Mouse (Mus musculus): ENCODE measurements around the gene Srgap1. TPM values are rescaled to one million over a fixed set of nuclear protein-coding genes. Genes with fewer than 3 reads are reported as not detected.

Gene Srgap1
- total RNA-seq, 2 experiments from 2014 or later = 4.3 to 7.7 TPM

DNA sequence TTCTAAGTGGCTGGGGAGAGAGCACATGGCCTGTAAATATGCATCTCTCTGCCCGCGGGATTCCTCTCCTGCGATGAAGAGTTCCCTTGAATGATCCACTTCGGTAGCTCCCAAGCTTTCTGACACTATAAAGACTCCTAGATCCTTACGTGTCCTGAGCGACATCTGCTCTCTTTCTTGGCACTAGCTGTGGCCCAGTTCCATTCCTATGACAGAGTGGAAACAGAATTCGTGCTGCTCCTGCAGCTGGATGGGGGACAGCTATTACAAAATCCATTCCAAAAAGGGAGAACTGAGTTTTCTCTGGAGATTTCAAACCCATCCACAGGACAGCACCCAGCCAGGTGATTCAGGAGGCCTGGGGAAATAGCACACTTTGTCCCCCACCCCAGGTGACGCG lies 285.0 kb downstream of the Srgap1 start:
- DNase-seq = no peak

DNA sequence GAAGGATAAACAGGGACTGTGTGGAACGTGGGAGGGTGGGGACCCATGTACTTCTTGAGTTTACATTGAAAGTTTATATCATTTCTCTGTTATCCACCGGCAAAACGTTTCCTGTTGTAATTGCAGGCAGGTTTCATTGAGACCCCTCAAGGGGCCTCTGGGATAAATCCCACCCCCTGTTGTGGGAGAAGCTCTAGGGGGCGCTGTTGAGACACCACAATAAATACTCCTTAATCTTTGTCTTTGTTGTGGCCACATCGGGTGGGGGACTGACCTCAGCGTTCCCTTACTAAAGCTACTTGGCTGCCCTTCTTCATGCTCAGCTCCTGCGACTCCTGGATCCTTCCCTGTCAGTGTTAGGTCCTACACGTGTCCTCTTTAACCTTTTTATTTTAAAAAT lies 288.0 kb downstream of the Srgap1 start:
- no peak for DNase-seq

DNA sequence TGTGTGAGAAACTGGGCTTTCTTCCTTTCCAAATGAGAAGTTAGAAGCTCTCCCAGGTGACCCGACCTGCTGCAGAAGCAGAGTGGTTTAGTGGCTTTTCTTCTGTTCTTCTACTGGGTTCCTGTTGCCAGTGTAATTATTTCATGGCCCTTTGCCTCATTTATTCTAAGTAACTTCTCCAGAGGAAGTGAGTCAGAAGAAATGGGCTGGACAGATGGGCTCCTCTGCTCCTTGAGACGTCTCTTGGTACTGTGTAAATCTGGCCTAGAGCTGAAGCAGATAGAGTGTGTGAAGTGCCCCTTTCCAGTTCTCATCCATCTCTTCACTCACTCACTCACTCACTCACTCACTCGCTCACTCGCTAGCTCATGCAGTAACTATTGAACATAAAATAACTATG lies 290.4 kb downstream of the Srgap1 start:
- no peak for DNase-seq

DNA sequence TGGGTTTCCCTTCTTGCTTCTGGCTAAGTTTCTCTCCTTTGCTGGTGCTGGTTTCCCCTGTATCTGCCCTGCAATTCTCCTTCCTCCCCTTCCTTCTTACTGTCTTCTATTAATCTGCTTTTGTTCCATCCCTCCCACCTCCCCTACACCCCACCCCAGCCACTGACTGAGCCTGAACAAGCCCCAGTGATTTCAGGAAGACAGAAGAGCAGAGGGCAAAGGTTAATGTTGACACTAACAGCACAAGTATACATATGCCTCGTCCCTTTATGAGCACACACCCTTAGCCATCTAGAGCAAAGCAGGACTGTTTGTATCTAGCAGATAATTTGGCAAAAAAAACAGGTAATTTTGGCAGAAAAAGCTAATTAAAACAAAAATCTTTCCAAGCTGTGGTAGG lies 291.3 kb downstream of the Srgap1 start:
- DNase-seq = no peak

DNA sequence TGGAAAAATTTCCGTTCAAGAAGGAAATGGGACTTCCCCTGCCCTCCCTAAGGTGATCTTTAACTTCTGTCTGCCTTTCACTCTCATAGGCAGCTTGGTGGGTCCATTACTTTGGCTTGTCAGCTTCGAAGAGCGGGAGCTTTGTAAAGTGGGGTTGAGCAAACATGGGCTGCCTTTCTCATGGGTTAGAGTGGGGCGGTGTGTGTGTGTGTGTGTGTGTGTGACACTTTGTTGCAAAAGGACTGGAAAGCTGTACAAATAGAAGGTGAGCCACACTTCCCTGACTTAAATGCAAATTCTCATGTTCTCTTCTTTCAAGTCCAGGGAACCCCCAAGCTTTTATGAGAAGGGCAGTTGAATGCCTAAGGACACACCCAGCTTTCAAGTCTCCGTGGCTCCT lies 292.9 kb downstream of the Srgap1 start:
- DNase-seq = no peak

DNA sequence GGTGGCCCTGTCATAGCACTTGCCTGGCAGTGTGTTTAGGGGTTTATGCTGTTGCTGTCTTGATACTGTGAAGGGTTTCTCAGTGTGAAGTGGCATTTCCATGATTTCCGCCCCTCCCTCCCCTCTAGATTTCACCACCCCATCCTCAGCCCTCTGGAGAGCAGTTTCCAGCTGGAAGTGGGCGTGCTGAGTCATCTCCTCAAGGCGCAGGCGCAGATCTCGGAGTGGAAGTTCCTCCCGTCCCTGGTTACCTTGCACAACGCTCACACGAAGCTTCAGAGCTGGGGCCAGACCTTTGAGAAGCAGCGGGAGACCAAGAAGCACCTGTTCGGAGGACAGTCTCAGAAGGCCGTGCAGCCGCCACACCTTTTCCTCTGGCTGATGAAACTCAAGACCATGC lies 296.9 kb downstream of the Srgap1 start:
- DNase-seq = no peak

DNA sequence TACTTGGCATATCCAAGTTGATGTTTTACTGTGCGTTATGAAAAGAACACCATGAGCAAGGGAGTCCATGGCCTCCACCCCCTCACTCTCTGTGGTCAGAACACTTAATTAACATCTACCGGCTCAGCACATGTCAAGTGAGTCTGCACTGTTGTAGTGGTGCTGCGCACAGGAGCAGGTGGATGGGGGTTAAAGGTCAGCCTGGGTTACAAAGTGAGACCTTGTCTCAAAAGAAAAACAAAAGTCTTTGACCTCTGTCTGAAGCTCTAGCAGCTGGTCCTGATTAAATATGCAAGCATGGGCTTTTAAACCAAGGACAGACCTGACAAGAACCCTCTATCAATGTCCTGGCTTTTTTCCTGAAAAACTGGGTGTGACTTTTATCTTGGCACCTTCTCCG lies 304.8 kb downstream of the Srgap1 start:
- no peak for DNase-seq

DNA sequence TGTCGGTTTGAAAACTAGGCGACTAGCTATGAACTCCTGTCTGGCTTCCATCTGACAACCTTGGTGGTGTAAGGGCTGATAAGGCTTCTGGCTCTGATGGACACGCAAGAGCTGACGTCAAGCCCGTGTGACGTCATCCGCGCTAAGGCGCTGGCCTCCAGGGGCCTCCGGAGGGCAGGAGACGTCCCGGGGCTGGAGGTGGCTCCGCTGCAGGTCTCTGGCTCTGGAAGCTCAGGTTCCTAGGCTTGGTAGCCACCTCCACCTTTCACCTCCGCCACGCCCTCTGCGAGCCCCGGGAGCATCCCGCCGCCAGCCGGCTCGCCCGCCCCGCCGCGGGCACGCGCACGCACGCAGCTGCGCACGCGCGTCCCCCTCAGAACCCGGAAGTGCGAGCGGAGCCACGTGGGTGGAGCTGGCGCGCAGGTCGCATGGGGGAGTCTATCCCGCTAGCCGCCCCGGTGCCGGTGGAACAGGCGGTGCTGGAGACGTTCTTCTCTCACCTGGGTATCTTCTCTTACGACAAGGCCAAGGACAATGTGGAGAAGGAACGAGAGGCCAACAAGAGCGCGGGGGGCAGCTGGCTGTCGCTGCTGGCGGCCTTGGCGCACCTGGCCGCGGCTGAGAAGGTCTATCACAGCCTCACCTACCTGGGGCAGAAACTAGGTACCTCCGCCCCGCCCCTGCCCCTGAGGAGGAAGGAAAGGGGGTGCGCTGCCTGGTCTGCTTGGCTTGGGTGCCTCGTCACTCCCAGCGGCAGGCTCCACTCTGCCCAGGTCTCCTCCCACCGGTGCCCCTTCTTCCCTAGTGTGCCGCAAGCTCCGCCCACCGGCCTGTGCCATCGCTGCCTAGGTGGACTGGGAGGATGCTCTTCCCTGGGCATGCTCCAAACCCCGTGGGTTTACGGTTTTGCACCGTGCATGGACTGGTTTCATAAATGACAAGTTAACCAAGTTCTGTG lies 307.3 kb downstream of the Srgap1 start, which contains the start of gene BC048403:
Gene BC048403, plus strand, starts transcription at position 390 of the 958 bp plus-strand sequence.
- DNase-seq = peak; percentile 89

DNA sequence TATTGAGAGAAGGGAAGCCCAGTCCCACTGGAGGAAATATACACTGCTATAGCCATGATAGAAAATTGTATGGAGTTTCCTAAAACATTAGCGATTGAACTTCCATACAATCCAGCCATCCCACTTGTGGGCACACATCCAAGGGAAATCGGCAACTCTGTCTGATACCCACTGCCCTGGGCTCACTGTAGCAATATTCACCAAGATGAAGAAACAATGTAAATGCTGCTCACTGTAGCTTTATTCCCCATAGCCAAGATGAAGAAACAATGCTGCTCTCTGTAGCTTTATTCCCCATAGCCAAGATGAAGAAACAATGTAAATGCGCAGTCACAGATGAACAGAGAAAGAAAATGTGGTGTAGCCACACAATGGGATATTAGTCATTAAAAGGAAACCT lies 309.9 kb downstream of the Srgap1 start:
- no peak for DNase-seq

DNA sequence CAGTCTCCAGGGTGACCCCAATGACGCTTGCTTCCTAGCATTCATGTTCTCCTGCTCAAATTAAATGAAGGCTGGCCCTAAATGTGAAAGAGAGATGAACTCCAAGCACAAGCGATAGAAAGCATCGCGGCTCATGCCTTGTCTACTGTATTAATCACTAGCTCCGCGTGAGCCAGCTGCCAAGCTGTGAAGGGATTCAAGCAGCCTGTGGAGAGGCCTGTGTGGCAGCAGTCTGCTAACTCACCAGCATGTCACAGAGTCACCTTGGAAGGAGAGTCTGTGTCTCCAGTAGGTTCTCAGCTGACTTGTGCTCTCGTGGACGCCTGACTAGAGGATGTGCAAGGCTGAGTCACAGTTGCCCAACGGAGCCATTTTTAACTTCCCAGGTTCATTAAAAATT lies 314.6 kb downstream of the Srgap1 start:
- DNase-seq = no peak

DNA sequence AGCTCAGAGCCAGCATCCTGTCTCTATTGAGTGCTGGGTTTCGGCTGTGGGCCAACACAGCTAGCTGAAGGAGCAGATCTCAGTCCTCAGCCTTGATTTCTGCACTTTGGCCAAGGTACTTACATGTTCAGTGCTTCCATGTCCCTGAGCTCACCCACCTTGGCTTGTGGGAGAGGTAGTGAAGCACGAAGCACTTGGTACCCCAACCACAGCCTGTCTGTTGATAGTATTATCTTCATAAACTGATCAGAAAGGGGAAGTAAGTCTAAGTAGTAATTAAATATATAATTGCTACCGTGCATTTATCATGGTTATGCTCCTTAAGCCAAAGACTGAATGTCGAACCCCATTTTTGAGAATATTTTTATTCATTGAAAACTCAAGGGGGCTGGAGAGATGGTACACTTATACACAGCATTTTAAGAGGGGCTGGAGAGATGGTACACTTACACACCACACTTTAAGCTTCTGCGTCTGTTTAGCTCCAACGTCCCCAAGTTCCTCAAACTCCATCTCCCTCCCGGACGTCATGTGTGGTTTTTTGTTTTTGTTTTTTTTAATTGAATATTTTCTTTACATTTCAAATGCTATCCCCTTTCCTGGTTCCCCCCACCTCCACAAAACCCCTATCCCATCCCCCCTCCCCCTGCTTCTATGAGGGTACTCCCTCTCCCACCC lies 315.9 kb downstream of the Srgap1 start:
- no peak for DNase-seq

Other genes starting within 250 kb of the Srgap1 start
- 10 to 100 TPM; 39.4 to 42.5 TPM for gene Rxylt1, start 50.1 kb upstream of the Srgap1 start, total RNA-seq (2021)